Mouse (Mus musculus) frontal cortex, postnatal 14 days (tissue): Measurements from ENCODE around the gene Dnajc30.
A peak's percentile ranks its signal among the peaks of the same experiment; 100 is the strongest.
"Not testable (repeated sequence)": the region's sequence is repeated elsewhere in the genome, so short reads cannot be mapped to it uniquely, and the experiment has no call there.

Experiments
- DNase-seq, 2 experiments: peaks; one replicate each; pipeline ENCODE4 v3.0.0; 2022; ENCODE audit warnings: low spot score in 2 of 2

Dnajc30 gene

DNA sequence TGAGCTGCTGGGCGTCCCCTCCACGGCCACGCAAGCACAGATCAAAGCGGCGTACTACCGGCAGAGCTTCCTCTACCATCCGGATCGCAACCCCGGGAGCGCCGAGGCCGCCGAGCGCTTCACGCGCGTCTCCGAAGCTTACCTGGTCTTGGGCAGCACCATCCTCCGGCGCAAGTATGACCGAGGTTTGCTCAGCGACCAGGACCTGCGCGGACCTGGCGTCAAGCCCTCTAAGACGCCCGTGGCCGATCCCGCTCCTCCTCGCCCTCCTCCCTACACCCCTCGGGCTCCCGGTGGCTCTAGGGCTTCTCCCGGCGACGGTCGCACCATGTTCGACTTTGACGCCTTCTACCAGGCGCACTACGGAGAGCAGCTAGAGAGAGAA lies 372 bp downstream of the Dnajc30 start:
- no peak for DNase-seq

DNA sequence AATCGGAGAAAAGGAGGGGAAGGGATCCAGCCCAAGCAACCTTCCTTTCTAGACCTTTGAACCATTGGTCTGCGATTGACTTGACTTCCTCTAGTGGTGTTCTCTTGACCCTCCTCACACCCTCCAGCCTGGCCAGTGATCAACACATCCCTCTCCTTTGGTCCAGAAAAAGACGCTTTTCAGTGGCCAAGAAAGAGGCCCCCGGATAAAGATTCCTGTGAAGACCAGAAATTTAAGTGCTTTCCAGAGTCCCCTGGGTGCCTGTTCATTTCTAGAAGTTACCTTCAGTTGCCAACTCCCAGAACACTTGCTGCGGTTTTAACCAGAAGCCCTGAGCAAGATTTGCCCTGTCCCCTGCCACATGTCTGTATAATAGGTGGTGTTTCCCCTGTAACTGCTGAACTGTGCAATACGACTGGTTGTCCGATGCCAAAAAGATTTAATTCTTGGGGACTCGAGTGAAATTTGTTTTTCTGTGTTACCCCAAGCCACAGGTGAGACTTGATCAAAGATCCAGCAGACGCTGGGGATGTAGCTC lies 976 bp downstream of the Dnajc30 start, which contains the start of gene Bud23:
Bud23 (minus strand) TSS at position 51 of the 538 bp plus-strand sequence.
- DNase-seq: not testable (repeated sequence)

DNA sequence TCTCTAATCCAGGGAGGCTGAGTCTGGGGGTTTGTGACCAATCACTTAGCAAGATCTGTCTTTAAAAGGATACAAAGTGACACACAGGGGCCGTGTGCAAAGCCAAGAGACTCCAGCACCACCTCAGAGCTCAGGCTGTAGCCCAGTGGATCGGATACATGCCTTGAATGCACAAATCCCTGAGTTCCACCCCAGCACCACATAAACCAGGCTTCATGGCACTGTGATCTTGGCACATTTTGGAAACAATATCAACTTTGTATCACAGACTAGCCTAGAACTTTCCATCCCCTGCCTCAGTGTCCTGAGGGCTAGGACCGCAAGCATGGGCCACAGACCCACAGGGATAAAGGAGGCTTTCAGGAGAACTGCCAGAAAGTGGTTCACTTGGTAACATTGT lies 2.0 kb downstream of the Dnajc30 start:
- DNase-seq: no peak

DNA sequence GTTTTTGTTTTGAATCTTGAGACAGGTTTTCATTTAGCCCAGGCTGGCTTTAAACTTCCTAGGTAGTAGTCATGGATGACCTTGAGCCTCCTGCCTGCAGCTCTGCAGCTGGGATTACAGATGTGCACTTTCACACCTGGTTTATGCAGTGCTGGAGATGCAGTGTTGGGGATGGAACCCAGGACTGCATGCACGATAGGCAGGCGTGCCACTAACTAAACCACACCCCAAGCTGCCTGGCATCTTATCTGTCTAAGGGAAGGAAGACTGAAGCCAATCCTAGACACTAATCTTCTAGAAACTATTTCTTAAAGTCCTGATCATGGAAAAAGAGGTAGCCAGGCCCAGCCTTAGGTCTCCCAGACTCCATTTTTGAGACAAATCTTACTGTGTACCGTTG lies 6.4 kb downstream of the Dnajc30 start:
- DNase-seq: no peak

DNA sequence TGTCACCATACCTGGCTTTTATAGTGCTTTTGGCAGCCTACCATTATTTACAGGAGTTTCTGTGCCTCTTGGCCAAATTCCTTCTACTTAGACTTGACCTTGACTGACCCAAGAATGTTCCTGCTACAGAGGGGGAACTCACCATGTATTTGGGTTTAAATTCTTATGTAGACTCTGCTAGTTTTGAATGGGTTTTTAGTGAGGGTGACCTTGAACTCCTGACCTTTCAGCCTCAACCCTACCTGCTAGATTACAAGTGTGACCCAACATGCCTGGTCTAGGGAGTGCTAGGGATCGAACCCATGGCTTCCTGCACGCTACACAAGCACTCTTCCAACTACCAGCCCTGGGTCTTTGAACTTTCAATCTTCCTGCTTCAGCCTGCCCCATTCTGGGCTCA lies 8.1 kb downstream of the Dnajc30 start:
- no peak for DNase-seq

DNA sequence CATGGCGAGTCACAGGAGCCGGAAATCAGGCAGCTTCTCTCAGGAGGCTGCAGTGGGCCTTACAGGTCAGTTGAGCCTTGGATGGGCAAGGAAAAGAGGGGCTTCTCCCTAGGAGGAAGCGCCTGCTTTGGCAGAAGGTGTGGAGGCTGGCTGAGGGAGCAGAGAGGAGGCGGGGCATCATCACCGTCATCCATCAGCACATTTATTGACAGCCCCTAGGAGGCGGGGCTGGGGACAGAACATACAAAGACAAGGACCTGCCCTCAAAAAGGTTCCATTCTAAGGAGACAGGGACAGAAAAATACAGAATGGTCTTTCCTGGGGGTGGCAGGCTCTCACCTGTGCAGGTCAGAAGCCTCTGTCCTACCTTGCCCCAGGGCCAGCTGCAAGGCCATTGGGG lies 8.7 kb downstream of the Dnajc30 start:
- DNase-seq: no peak

DNA sequence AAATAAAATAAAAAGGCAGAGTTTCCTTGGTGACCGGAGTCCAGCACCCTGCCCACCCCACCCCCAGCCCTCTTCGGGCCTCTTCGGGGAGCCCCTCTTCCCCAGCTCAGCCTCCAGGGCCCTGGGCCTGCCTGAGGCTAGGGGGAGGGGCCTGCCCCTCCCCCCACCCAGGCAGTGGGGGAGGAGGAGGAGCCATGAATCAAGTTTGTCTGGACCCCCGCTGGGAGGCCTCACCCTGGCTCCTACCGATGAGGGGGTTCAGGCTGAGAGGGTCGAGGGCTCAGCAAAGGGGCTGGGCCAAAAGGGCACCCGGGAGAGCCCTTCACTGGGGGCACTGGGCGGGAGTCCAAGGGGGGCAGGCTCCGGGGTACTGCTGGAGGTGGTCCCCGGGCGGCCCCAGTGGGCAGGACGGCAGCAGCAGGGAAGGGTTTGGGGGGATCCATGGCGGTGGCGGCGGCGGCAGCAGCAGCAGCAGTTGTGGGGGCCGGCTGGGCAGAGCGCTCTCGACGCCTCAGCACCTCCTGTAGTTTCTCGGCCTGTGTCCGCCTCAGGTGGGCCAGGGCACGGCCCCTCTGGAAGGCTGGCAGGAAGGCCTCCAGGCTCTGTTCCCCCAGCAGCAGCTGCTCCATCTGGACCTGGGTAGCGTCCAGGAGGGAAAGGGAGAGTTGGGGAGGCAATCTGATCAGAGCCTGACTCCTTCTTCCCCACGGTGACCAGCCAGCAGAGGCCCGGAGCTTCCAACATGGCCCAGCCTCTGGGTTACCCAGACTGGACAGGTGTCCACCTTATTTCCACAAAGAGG lies 9.5 kb downstream of the Dnajc30 start:
- no peak for DNase-seq

DNA sequence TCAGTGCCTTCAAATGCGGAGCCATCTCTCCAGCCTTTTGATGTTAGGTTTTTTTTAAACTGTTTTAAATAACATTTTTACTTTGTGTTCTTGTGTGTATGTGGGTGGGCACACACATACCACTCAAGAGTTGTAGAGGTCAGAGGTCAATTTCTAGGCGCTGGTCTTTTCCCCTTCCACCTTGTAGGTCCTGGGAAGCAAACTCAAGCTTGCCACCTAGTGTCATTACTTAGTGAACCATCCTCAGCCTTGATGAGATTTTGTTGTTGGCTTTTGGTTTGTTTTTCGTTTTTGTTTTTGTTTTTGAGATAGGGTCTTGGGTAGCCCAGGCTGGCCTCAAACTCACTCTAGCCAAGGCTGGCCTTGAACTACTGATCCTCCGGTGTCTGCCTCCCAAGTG lies 11.7 kb downstream of the Dnajc30 start:
- no peak for DNase-seq

DNA sequence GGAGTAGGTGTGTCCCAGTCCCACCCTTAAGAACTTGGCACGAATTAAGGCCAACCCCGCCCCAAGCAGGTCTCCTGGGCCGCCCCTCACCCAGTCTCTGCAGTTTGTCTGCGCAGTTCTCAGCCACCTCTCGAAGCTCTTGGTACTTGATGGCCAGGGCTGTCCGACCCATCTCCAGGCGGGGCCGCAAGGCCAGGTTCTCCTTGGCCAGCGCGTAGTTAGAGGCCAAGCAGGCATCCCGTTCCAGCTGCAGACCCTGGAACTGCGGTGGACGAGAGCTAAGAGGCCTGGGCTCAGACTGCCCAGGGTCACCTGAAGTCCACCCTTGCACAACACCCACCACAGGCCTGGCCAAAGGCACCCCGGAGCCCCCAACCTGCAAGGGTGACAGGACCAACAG lies 12.4 kb downstream of the Dnajc30 start:
- no peak for DNase-seq

DNA sequence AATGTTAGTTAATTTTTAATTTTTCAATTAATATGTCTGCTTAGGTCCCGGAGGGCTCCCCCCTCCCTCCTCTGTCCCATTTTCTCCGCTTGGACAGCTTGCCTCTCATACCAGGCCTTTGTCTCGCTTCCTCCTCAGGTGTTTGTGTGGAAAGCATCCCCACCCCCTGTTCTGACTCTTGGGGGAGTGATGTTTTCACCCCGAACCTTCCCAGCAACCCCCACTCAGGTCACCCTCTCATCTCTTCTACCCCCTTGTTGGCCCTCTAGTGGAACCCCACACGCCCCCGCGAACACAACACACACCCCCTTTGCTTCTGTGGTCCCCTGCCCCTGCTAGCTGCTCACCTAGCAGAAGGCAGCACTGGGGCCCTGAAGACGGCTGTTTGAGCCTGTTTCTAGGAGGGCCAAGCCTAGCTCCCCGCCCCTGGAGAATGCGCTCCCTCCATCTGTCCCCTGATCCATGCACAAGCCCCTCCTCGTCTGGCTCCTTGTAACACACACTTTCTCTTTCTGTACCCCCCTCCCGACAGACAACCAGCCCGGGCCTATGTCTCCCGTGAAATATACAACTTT lies 13.0 kb downstream of the Dnajc30 start:
- DNase-seq: no peak

DNA sequence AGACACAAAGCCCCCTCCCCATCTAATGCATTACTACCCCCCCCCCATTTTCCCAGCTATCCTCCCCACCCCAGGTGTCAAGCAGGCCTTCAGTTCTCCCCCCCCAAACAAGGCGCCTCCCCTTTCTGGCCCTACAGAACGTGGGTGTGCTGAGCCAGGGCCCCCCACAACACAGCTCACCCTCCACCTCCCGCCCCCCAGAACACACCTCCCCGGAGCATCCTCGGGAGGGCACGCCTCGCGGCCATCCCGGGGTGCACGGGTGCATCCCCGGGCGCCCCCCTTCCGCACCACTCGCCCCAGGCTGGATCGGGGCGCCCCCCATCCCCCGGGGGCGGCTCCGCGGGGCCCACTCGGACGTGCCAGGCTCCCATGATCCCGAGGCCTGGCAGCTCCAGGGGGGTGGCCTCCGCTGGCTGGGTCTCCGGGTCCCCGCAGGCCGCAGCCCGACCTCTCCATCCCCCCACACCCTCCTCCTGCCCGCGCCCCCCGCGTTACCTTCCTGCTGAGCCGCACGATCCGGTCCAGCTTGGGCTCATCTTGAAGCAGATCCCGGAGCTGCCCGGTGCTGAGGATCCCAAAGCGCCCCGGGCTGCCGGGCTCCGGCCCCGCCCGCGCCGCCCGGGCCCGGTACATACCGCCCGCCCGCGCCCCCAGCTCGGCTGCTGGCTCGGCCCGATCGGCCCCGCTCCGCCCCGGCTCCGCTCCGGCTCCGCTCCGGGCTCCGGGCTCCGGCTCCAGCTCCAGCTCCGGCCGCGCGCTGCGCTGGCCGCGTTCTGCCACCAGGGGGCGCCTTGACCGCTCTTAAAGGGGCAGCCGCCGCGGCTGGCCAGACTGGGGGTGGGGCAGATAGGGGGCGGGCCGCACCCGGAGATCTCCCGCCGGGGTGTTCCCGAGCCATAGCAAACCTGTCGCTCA lies 13.8 kb downstream of the Dnajc30 start, which contains the start of gene Vps37d:
Vps37d (minus strand) TSS at position 703 of the 918 bp plus-strand sequence.
- peak; percentile 70 to 91 for DNase-seq

DNA sequence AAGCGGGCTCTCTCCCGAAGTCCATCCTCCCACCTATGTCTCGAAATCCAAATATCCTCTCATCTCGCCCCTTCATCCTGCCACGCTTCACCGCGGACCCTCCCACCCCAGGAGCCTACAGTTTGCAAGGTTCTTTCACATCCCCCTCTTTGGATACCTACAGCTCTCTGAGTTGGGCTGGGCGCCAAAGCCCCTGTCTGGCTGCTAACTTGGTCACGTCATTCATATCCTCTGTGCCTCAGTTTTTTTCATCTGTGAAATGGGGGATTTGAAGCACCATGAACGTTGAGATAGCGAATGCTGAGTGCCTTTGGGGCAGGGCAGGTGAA lies 14.4 kb downstream of the Dnajc30 start:
- peak in 1 of 2 experiments; percentile 35 for DNase-seq

DNA sequence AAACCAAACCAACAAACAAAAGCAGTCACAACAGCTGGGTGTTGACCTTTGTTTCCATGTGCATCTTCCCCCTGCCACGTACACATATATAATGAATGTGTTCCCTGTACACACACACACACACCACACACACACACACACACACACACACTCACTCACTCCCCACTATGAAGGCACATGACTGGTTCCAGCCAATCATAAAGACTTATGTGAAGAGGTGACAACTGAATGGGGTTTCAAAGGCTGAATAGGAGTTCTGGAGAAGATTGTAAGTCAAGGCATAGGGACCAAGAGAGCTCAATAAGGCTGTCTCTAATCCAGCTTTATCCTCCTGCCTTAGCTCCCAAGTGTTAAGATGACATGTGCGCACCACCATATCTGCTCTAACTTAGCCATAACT lies 15.6 kb downstream of the Dnajc30 start:
- no peak for DNase-seq

DNA sequence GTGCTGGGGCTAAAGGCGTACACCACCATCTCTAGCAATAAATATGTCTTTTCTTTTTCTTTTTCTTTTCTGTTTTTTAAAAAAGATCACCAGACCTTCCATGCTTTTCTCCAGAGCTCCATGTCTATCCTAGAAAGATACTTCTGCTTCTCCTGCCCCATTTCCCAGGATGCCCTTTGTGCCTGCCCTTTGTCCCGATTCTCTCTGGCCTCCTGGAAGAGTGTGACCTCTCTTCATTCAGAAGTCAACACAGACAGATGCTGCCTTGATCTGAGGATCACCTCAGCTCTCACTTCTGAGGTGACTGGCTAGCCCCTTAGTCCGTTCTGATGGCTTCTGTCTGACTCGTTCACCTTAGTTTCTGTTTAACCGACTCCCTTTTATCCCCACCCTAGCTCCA lies 16.5 kb downstream of the Dnajc30 start:
- no peak for DNase-seq

DNA sequence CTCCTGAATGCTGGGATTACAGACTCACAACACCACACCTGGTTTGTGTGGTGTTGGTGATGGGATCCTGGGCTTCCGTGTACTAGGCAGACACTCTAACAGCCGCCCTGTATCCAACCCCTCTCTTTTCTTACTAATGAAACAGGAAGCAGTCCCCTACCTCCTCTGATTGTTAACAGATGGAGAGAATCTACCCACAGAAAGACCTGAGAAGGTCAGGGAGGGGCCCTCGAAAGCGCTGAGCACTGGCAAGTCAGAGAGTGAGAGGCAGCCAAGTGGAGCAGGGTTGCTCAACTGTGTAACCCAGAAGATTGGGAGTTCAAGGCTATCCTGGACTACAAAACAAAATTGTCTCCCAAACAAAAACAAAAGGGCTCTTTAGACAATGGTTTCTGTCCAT lies 22.9 kb downstream of the Dnajc30 start:
- DNase-seq: no peak

DNA sequence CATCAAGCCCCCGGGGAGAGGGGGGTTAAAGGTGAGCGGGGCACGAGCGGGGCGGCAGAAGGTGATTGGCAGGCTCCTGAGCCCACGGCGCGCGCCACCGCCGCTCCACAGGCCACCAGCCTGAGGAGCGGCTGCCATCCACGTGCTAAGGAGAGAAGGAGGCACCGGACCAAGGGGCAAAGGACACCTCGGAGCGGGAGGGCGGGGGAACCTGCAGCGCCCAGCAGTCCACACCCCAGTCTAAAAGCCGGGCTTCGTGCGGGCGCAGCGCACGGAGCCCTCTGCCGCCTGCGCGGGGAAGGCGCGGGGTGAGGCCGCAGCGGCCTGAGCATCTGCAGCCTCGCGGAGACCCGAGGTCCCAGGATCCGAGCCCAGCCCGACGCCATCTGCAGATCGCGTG lies 25.7 kb downstream of the Dnajc30 start, which contains the start of gene Mlxipl:
Mlxipl (plus strand) TSS at position 238 of the 400 bp plus-strand sequence.
- no peak for DNase-seq

DNA sequence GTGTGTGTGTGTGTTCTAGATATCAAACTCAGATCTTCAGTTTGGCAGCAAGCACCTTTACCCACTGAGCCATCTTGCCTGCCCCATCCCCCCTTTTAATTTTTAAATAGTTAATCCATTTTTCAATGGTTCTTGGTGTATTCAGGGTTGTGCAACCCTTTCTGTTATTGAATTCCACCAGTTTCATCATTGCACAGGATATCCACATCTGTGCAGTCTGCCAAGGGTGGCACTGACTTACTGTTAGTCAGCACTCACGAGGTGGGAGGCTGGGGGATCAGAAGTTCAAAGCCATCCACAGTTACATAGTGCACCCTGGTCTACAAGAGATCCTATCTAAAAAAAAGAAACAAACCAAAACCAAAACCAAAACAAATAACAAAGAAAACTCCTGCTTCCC lies 37.0 kb downstream of the Dnajc30 start:
- DNase-seq: no peak

DNA sequence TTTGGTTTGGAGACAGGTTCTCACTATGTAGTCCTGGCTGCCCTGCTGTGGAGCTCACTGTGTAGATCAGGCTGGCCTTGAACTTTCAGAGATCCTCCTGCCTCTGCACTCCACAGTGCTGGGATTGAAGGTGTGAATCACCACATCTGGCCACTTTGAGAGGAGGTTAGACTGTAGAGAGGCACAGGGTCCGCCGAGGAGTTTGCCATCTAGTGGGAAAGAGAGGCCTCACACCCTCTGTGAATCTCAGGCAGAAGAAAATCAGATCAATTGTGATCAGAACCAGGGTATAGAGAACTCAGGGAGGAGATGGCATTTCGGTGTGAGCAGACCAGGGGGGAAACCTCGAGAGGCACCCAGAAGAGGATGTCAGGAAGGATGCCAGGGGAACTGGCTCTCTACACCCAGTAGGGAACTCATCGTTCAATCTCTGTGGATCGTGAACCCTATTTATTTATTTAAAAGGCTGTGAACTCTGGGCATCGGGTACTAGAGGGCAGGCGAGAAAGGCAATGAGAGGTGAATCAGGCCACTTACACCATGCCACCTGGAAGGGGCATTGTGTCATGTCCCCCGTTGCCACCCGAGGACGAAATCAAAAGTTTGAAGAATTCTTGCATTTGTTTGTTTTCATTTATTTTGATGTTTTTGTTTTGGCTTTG lies 40.1 kb downstream of the Dnajc30 start:
- DNase-seq: no peak

DNA sequence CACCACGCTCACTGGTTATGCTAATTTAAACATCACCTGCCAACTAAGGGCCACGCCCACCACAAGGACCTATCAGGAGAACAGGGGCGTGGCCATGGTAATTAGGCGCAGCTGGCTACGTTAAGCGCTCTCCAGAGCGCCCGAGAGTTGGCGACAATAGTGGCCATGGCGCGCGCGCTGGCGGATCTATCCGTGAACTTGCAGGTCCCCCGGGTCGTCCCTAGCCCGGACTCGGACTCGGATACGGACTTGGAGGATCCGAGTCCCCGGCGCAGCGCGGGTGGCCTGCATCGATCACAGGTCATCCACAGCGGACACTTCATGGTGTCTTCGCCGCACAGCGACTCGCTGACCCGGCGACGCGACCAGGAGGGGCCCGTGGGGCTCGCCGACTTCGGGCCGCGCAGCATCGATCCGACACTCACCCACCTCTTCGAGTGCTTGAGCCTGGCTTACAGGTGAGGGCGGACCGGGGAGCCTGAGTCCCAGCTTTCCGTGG lies 42.8 kb downstream of the Dnajc30 start:
- peak; percentile 46 to 58 for DNase-seq

DNA sequence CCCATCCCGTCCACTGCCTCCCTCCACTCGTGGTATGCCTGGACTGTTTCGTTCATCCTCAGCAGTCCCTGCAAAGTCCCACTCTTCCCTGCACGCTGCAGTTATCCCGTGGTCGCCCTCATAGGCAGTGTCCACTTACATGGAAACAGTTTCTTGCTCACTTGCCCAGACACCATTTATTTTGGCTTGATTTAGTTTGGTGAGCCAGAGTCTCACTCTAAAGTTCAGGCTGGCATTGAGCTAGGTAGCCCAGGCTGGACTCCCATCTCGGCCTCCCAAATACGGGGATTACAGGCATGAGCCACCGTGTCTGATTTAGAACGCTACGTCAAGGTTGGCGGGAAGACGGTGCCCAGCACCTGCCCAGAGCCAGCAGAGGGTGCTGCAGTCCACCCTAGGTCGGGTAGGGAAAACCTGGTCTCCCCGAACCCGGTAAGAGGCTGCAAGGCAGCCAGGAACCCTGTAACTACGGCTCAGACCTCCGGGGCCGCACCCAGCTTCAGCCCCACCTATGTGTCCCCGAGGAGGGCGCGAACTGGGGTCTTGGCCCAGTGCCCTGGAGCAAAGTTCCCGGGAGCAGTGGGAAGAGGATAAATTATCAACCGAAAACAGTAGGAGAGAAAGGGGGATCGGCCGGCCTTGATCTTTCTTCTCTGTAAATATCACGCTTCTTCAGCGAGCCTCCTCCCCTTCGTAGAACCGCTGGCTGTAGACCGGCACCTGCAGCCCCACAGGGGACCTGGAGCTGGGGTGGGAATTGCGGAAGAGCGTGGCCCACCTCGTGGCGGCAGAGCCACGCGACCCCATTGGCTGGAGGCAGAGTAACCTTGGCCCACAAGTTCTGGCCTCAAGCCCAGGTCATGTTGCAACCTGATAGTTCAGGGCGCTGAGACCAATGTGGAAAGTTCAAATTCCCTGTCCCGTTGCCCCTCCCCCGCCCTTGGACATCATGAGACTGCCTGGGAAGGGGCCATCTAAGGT lies 43.8 kb downstream of the Dnajc30 start:
- no peak for DNase-seq
